Mouse (Mus musculus) kidney, adult 2 months (tissue): ENCODE results near the gene Cipc.

Experiments
- CTCF ChIP-seq: fragments of 200-500 bp; conservative IDR thresholded peaks from 2 replicates; pipeline ENCODE4 v1.5.1; 2011; ENCODE audit warnings: low read depth, mild to moderate bottlenecking, control low read depth, low read length, moderate library complexity, mixed read lengths; ENCODE audit not compliant: insufficient read depth, insufficient read length
- POLR2A ChIP-seq: fragments of 200-500 bp; IDR thresholded peaks from one replicate; pipeline ENCODE4 v1.6.1; 2011; ENCODE audit warnings: low read depth, low read length, control low read depth

GRCm38 (mm10) chr12:86905203-86905602 is 41.6 kb upstream of the Cipc start:
- peak; percentile 69 for TF ChIP-seq CTCF
- TF ChIP-seq POLR2A: no peak
